Comparison of ENCODE assay signal across 33 mouse cellular contexts in genomic region chr9:27272858-27273257, GRCm38 (mm10). TPM values are rescaled to one million over a fixed set of nuclear protein-coding genes. Genes with fewer than 3 reads are reported as not detected.
"Had no signal": no experiment of that assay in that cellular context is flagged by ENCODE, and none has a peak within 500 bp of the region (broad histone marks: within the 10 kb centered on the region; RNA-seq: fewer than 3 reads in every experiment).

No protein-coding gene starts in this region.

- H3K4me2 ChIP-seq: limb, embryonic 12.5 days; limb, embryonic 13.5 days; limb, embryonic 15.5 days; liver, embryonic 11.5 days; liver, embryonic 12.5 days; liver, embryonic 13.5 days; liver, embryonic 15.5 days; lung, embryonic 14.5 days; lung, embryonic 15.5 days; midbrain, embryonic 12.5 days; midbrain, embryonic 13.5 days; midbrain, embryonic 15.5 days; neural tube, embryonic 12.5 days had no signal

- H3K9me3 ChIP-seq: limb, embryonic 10.5 days; limb, embryonic 12.5 days; limb, embryonic 13.5 days; limb, embryonic 15.5 days; liver, embryonic 12.5 days; liver, embryonic 13.5 days; liver, embryonic 15.5 days; lung, embryonic 15.5 days; midbrain, embryonic 10.5 days; midbrain, embryonic 12.5 days; midbrain, embryonic 13.5 days; midbrain, embryonic 15.5 days; neural tube, embryonic 12.5 days had no signal

- DNase-seq: liver; liver, embryonic 13.5 days; liver, postnatal 0 days; lung, adult 18-20 months; lung, adult 2 months; lung, embryonic 14.5 days; lung, postnatal 10 days; lung, postnatal 14 days; lung, postnatal 36 days; lung, postnatal 4 days; midbrain, embryonic 14.5 days had no signal

- ATAC-seq: liver, embryonic 12.5 days; liver, postnatal 0 days; lung, postnatal 0 days; midbrain, embryonic 13.5 days; midbrain, embryonic 15.5 days; midbrain, embryonic 16.5 days had no signal

- H3K4me1 ChIP-seq: limb, embryonic 10.5 days; limb, embryonic 12.5 days; limb, embryonic 13.5 days; limb, embryonic 15.5 days; liver, embryonic 12.5 days; liver, embryonic 13.5 days; liver, embryonic 15.5 days; lung, embryonic 15.5 days; midbrain, embryonic 12.5 days; midbrain, embryonic 13.5 days; midbrain, embryonic 15.5 days; neural tube, embryonic 12.5 days had no signal

- H3K4me3 ChIP-seq: left cerebral cortex, adult 2 months; limb, embryonic 10.5 days; limb, embryonic 12.5 days; limb, embryonic 13.5 days; limb, embryonic 15.5 days; liver, embryonic 12.5 days; liver, embryonic 13.5 days; liver, embryonic 15.5 days; lung, embryonic 15.5 days; megakaryocyte, embryonic 14.5 days; midbrain, embryonic 10.5 days; midbrain, embryonic 12.5 days; midbrain, embryonic 13.5 days; midbrain, embryonic 15.5 days; myocyte; neural tube, embryonic 12.5 days had no signal

- H3K27me3 ChIP-seq: limb, embryonic 13.5 days; limb, embryonic 15.5 days; liver, embryonic 12.5 days; liver, embryonic 13.5 days; liver, embryonic 15.5 days; lung, embryonic 15.5 days; megakaryocyte, embryonic 14.5 days; midbrain, embryonic 12.5 days; midbrain, embryonic 13.5 days; midbrain, embryonic 15.5 days; neural tube, embryonic 12.5 days had no signal

- H3K27ac ChIP-seq: left cerebral cortex, adult 2 months; limb, embryonic 10.5 days; limb, embryonic 12.5 days; limb, embryonic 13.5 days; limb, embryonic 15.5 days; liver, embryonic 12.5 days; liver, embryonic 13.5 days; liver, embryonic 14.5 days; liver, embryonic 15.5 days; lung, embryonic 15.5 days; macrophage; midbrain, embryonic 10.5 days; midbrain, embryonic 12.5 days; midbrain, embryonic 13.5 days; midbrain, embryonic 15.5 days; neural tube, embryonic 12.5 days had no signal

- H3K9ac ChIP-seq: limb, embryonic 12.5 days; limb, embryonic 13.5 days; limb, embryonic 15.5 days; liver, embryonic 12.5 days; liver, embryonic 13.5 days; liver, embryonic 14.5 days; liver, embryonic 15.5 days; liver, postnatal 0 days; lung, embryonic 14.5 days; lung, embryonic 15.5 days; midbrain, embryonic 12.5 days; midbrain, embryonic 13.5 days; midbrain, embryonic 15.5 days; neural tube, embryonic 12.5 days had no signal

- H3K36me3 ChIP-seq: limb, embryonic 10.5 days; limb, embryonic 12.5 days; limb, embryonic 13.5 days; limb, embryonic 15.5 days; liver, embryonic 12.5 days; liver, embryonic 13.5 days; liver, embryonic 15.5 days; lung, embryonic 15.5 days; midbrain, embryonic 10.5 days; midbrain, embryonic 12.5 days; midbrain, embryonic 13.5 days; midbrain, embryonic 15.5 days; neural tube, embryonic 12.5 days had no signal

RNA-seq across cellular contexts. Expression of gene Igsf9b, which starts 26.1 kb away (rescaled TPM):
- total RNA-seq: megakaryocyte-erythroid progenitor cell, adult 5-6 weeks had no signal
- polyA plus RNA-seq: liver, adult 2 months; macrophage had no signal
